Mouse (Mus musculus) CH12.LX (cell line): ENCODE results near the gene Rtn3. TPM values are rescaled to one million over a fixed set of nuclear protein-coding genes. Genes with fewer than 3 reads are reported as not detected.
A peak's percentile ranks its signal among the peaks of the same experiment; 100 is the strongest.

ENCODE experiments used
- DNase-seq: peaks from one replicate; pipeline ENCODE4 v3.0.0-alpha.2; 2013; ENCODE audit errors: extremely low read depth
- H3K27ac ChIP-seq: 2 replicates; pipeline ENCODE4 v1.5.1; 2012; ENCODE audit warnings: low read depth, mild to moderate bottlenecking, control low read depth, moderate library complexity; ENCODE audit not compliant: insufficient read depth
- H3K27me3 ChIP-seq: replicated peaks from 2 replicates; pipeline ENCODE3; 2012; ENCODE audit warnings: inconsistent platforms
- H3K36me3 ChIP-seq, 2 experiments: replicated peaks in 1 of 2; 2 replicates each; pipeline versions ENCODE3 to v1.6.1; 2012; ENCODE audit warnings: inconsistent platforms in 1 of 2, low read length in 1 of 2, mild to moderate bottlenecking in 1 of 2, mixed read lengths in 1 of 2, moderate library complexity in 1 of 2; ENCODE audit not compliant: control insufficient read depth in 1 of 2, insufficient read depth in 1 of 2
- H3K4me1 ChIP-seq, 2 experiments: 2 replicates each; pipeline ENCODE4 v1.6.1; 2012; ENCODE audit warnings: inconsistent platforms in 1 of 2, moderate library complexity in 1 of 2; ENCODE audit not compliant: insufficient read depth in 2 of 2, control insufficient read depth in 1 of 2
- H3K4me2 ChIP-seq: 2 replicates; pipeline ENCODE4 v1.6.1; 2012; ENCODE audit warnings: low read depth, mild to moderate bottlenecking, control low read depth; ENCODE audit not compliant: poor library complexity, insufficient read depth, severe bottlenecking
- H3K4me3 ChIP-seq, 3 experiments: fragments of 150-350 bp in 1 of 3; sonication (generic) in 1 of 3; replicated peaks in 1 of 3; 2 replicates each; pipeline versions ENCODE3 to v1.5.1; 2011 to 2012; ENCODE audit warnings: low read depth in 2 of 3, low read length in 2 of 3, mild to moderate bottlenecking in 2 of 3, moderate library complexity in 2 of 3, control low read depth in 1 of 3, improper control_type of control experiment in 1 of 3, inconsistent platforms in 1 of 3, mixed read lengths in 1 of 3; ENCODE audit not compliant: poor library complexity in 1 of 3
- H3K79me2 ChIP-seq: replicated peaks from 2 replicates; pipeline ENCODE4 v1.6.1; 2012; ENCODE audit warnings: mild to moderate bottlenecking, moderate library complexity; ENCODE audit not compliant: control insufficient read depth, poor library complexity, insufficient read depth, severe bottlenecking; ENCODE audit errors: extremely low read depth
- H3K9ac ChIP-seq: 2 replicates; pipeline ENCODE4 v1.6.1; 2012; ENCODE audit warnings: low read depth, mild to moderate bottlenecking, control low read depth, moderate library complexity; ENCODE audit not compliant: insufficient read depth
- H3K9me3 ChIP-seq: replicated peaks from 2 replicates; pipeline ENCODE3; 2012; ENCODE audit warnings: low read length, inconsistent platforms, mixed read lengths
- CTCF ChIP-seq, 2 experiments: IDR thresholded peaks in 1 of 2; conservative IDR thresholded peaks in 1 of 2; 2 replicates each; pipeline ENCODE4 v1.5.1; 2011 to 2012; ENCODE audit warnings: low read depth in 2 of 2, low read length in 2 of 2, improper control_type of control experiment in 1 of 2, inconsistent platforms in 1 of 2, mild to moderate bottlenecking in 1 of 2, moderate library complexity in 1 of 2
- ELF1 ChIP-seq: IDR thresholded peaks from 2 replicates; pipeline ENCODE4 v1.6.1; 2014; ENCODE audit warnings: low read depth, mild to moderate bottlenecking, inconsistent platforms, low read length, improper control_type of control experiment
- ETS1 ChIP-seq: conservative IDR thresholded peaks from 2 replicates; pipeline ENCODE4 v1.6.1; 2012; ENCODE audit warnings: low read depth, mild to moderate bottlenecking, inconsistent platforms, low read length, improper control_type of control experiment, moderate library complexity
- MAX ChIP-seq: IDR thresholded peaks from 2 replicates; pipeline ENCODE4 v1.6.1; 2011; ENCODE audit warnings: low read length, improper control_type of control experiment
- MAZ ChIP-seq: IDR thresholded peaks from 2 replicates; pipeline ENCODE4 v1.6.1; 2012; ENCODE audit warnings: low read depth, mild to moderate bottlenecking, inconsistent platforms, low read length, improper control_type of control experiment, moderate library complexity
- MXI1 ChIP-seq: IDR thresholded peaks from 2 replicates; pipeline ENCODE4 v1.6.1; 2011; ENCODE audit warnings: mild to moderate bottlenecking, low read depth, low read length, improper control_type of control experiment
- PAX5 ChIP-seq: IDR thresholded peaks from 2 replicates; pipeline ENCODE4 v1.6.1; 2012; ENCODE audit warnings: low read length, inconsistent platforms, mixed read lengths
- POLR2AphosphoS2 ChIP-seq: IDR thresholded peaks from 2 replicates; pipeline ENCODE4 v1.6.1; 2011; ENCODE audit warnings: low read depth, low read length, improper control_type of control experiment
- RAD21 ChIP-seq: IDR thresholded peaks from 2 replicates; pipeline ENCODE4 v1.6.1; 2011; ENCODE audit warnings: low read depth, mild to moderate bottlenecking, low read length, improper control_type of control experiment, moderate library complexity
- SMC3 ChIP-seq: IDR thresholded peaks from 2 replicates; pipeline ENCODE4 v1.6.1; 2011; ENCODE audit warnings: low read depth, low read length, improper control_type of control experiment
- TBP ChIP-seq: conservative IDR thresholded peaks from 2 replicates; pipeline ENCODE4 v1.6.1; 2011; ENCODE audit warnings: low read depth, low read length, improper control_type of control experiment
- USF2 ChIP-seq: conservative IDR thresholded peaks from 2 replicates; pipeline ENCODE4 v1.6.1; 2011; ENCODE audit warnings: low read depth, low read length, improper control_type of control experiment
- ZC3H11A ChIP-seq: IDR thresholded peaks from 2 replicates; pipeline ENCODE4 v1.6.1; 2012; ENCODE audit warnings: low read depth, mild to moderate bottlenecking, inconsistent platforms, low read length, improper control_type of control experiment
- ZKSCAN1 ChIP-seq: IDR thresholded peaks from 2 replicates; pipeline ENCODE4 v1.6.1; 2012; ENCODE audit warnings: low read depth, inconsistent platforms, low read length, improper control_type of control experiment, borderline replicate concordance
- ZNF384 ChIP-seq: IDR thresholded peaks from 2 replicates; pipeline ENCODE4 v1.6.1; 2012; ENCODE audit warnings: low read depth, low read length, improper control_type of control experiment, inconsistent platforms
- dilution Hi-C: fragments of 300-500 bp; cut with MboI; formaldehyde crosslinking; loops from 2 replicates; pipeline ENCODE4 v1.14.3; 2020; ENCODE audit warnings: low sequenced_read_pairs; ENCODE audit not compliant: extremely low pct_unique_long_range_greater_than_20kb, extremely low pct_ligation_motif_present
- in situ Hi-C: fragments of 300-500 bp; cut with MboI; formaldehyde crosslinking; loops from 3 replicates; pipeline ENCODE4 v1.14.3; 2019; ENCODE audit warnings: low sequenced_read_pairs, low pct_ligation_motif_present, low pct_unique_long_range_greater_than_20kb, mixed read lengths
- polyA plus RNA-seq: library from polyadenylated mRNA; unstranded; fragments of >175 nt; gene quantifications from 2 replicates; pipeline ENCODE4 v1.2.1, GENCODE M21; 2012; ENCODE audit warnings: low read depth; ENCODE audit not compliant: insufficient read length
- total RNA-seq, 2 experiments: library from RNA; depleted of rRNA; stranded (reverse); fragments of 300-350 nt in 1 of 2; fragments of >200 nt in 1 of 2; gene quantifications; 2 replicates each; pipeline ENCODE4 v1.2.3; 2012 to 2014

The Rtn3 gene
- total and polyA plus RNA-seq, 3 experiments = 32.7 to 102 (median 39.1) TPM

DNA sequence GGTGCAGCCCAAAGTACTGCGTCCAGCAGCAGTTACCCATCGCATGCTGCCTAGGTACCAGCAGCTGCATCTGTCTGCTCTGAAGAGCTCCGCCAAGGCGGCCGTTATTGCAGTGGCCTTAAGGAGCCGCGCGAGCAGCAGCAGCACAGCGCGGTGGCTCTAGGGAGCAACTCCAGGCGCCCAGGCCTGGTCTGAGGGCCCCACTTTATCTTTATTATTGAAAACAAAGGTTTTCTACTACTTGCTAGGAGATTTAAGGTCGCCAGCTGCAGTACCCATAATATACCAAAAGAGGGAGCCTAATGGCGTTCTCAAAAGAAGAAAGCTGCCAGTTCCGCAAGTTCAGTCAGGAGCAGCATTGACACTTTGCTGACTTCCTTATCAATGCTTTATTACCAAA is 41.6 kb downstream of the Rtn3 start:
- Histone ChIP-seq H3K9ac (no peak overlapping the region), H3K36me3 (peaks cover 0 to 41% of the 10 kb centered on the region in 2 experiments), H3K79me2 (0 out of 2 replicates have a peak, but pooled peaks cover 5% of the 10 kb centered on the region), H3K4me1 (peaks cover 0 to 20% of the 10 kb centered on the region in 2 experiments; a peak in 2 of 4 replicates), H3K4me3 (no peak overlapping the region), H3K9me3 (no peaks in the 10 kb centered on the region)
- dilution Hi-C loops = no loop called here
- TF ChIP-seq USF2 (no peak), RAD21 (peak; percentile 43), CTCF (conservative IDR thresholded peaks at IDR 0.05 in 1 of 2, IDR thresholded peaks at IDR 0.05 in 1 of 2; ENCODE audit: low read depth in 2 of 2, low read length in 2 of 2) (peak; percentile 65 to 69; a peak in 3 of 4 replicates), SMC3 (peak; percentile 61)
- TF ChIP-seq, all 38 proteins: peak for 3
- in situ Hi-C loops = no loop called here
- Histone ChIP-seq H3K27me3 (no peaks in the 10 kb centered on the region), H3K27ac (no peak overlapping the region), H3K4me2 (no peak overlapping the region)
- DNase-seq = peak; percentile 62

DNA sequence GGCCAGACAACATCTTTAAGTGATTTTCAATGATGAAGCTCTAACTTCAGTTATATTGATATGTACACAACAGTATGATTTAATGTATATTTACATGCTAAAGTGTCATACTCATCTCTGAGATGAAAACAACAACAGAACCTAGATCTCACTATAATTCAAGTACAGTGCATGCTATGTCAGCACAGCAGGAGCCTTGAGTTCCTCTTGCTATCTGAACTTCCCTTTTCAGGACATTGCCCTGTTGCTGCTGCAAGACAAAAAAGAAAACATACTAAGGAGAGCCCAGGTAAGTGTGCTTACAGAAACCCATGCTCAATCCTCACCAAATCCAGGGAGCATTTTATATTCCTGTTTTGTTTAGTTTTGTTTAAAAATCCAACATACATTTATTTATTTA is 44.8 kb downstream of the Rtn3 start:
- H3K79me2 ChIP-seq = 0 out of 2 replicates have a peak, but pooled peaks cover 5% of the 10 kb centered on the region
- H3K36me3 ChIP-seq = peaks cover 11 to 42% of the 10 kb centered on the region in 2 experiments
- H3K4me1 ChIP-seq = peaks cover 0 to 8% of the 10 kb centered on the region in 2 experiments; a peak in 1 of 4 replicates
- DNase-seq = no peak
- TF ChIP-seq POLR2AphosphoS2 (no peak), PAX5 (no peak), ZNF384 (no peak), ZC3H11A (no peak), MAX (no peak), ZKSCAN1 (no peak), ETS1 (no peak), MXI1 (no peak), ELF1 (no peak), TBP (no peak), MAZ (no peak), CTCF (conservative IDR thresholded peaks at IDR 0.05 in 1 of 2, IDR thresholded peaks at IDR 0.05 in 1 of 2; ENCODE audit: low read depth in 2 of 2, low read length in 2 of 2) (no peak), USF2 (no peak)
- H3K27me3 ChIP-seq = no peaks in the 10 kb centered on the region
- no peak overlapping the region for H3K9ac ChIP-seq
- no peak overlapping the region for H3K27ac ChIP-seq
- H3K9me3 ChIP-seq = no peaks in the 10 kb centered on the region
- in situ Hi-C loops = no loop called here
- no peak overlapping the region for H3K4me3 ChIP-seq
- H3K4me2 ChIP-seq = no peak overlapping the region
- dilution Hi-C loops = no loop called here
